13 mouse cellular contexts compared by ENCODE assay signal in genomic region chr6:72723731-72724385, GRCm38 (mm10).
DNase-seq lines count a peak whose midpoint lies in the region; ATAC-seq and TF ChIP-seq lines count a peak whose summit lies in the region.
"Had no signal": no experiment of that assay in that cellular context is flagged by ENCODE, and none has a peak within 500 bp of the region (broad histone marks: within the 10 kb centered on the region; RNA-seq: fewer than 3 reads in every experiment).

No protein-coding gene starts in this region.

- H3K27me3 ChIP-seq in kidney, adult 2 months (replicated peaks; ENCODE audit: control insufficient read depth, insufficient read depth, low read length), result no peaks in the 10 kb centered on the region
- H3K27me3 ChIP-seq in embryonic facial prominence, embryonic 14.5 days (replicated peaks; ENCODE audit: control insufficient read depth, insufficient read depth, low read length), result no peaks in the 10 kb centered on the region
- H3K27me3 ChIP-seq in limb, embryonic 11.5 days (ENCODE audit: control insufficient read depth, insufficient read depth, low read length), result no peaks in the 10 kb centered on the region

- TF ChIP-seq POLR2A in kidney, adult 2 months (IDR thresholded peaks at IDR 0.05; ENCODE audit: low read depth, low read length), result no peak

- ATAC-seq in embryonic facial prominence, embryonic 14.5 days (ENCODE audit: low read depth), result peak; percentile 51
- no peak for ATAC-seq in limb, embryonic 11.5 days (ENCODE audit: insufficient number of reproducible peaks, low FRiP score, low TSS enrichment, low read depth)
- ATAC-seq: CD4-positive, CD25-positive, alpha-beta regulatory T cell, adult 4 months had no signal

- H3K4me2 ChIP-seq in embryonic facial prominence, embryonic 14.5 days (ENCODE audit: low read depth, low read length), result 0 out of 2 replicates have a peak overlapping the region, but pooled peaks have one; percentile 10
- H3K4me2 ChIP-seq in limb, embryonic 11.5 days (ENCODE audit: low read depth, severe bottlenecking), result no peak overlapping the region

- H3K27ac ChIP-seq in kidney, adult 2 months (ENCODE audit: insufficient read depth, low read depth, low read length), result no peak overlapping the region
- H3K27ac ChIP-seq in embryonic facial prominence, embryonic 14.5 days (replicated peaks; ENCODE audit: low read depth, low read length), result peak overlapping the region; percentile 79
- peak overlapping the region; percentile 38 for H3K27ac ChIP-seq in limb, embryonic 11.5 days (replicated peaks; ENCODE audit: low read depth, low read length)
- H3K27ac ChIP-seq: macrophage had no signal

- no peaks in the 10 kb centered on the region for H3K4me1 ChIP-seq in kidney, adult 2 months (ENCODE audit: control insufficient read depth, insufficient read depth, low read length)
- H3K4me1 ChIP-seq in embryonic facial prominence, embryonic 14.5 days (ENCODE audit: control insufficient read depth, insufficient read depth, low read length), result peaks cover 50% of the 10 kb centered on the region
- H3K4me1 ChIP-seq in limb, embryonic 11.5 days (ENCODE audit: control insufficient read depth, insufficient read depth, low read length), result peaks cover 38% of the 10 kb centered on the region

- peak; percentile 43 for DNase-seq in kidney, postnatal 10 days
- DNase-seq in kidney, adult 2 months, result no peak
- DNase-seq in Muller cell, postnatal 12 days (ENCODE audit: inconsistent ontology term), result peak; percentile 43
- peak; percentile 66 for DNase-seq in embryonic facial prominence, embryonic 14.5 days (ENCODE audit: low spot score)
- no peak for DNase-seq in limb, embryonic 11.5 days (ENCODE audit: low spot score)
- no peak for DNase-seq in layer of hippocampus, adult 9-11 months
- DNase-seq in neural tube, embryonic 10.5 days (ENCODE audit: extremely low spot score, low spot score), result no peak
- DNase-seq: cerebellum, adult 11-12 months; embryo, embryonic 11 days; right cerebral cortex, postnatal 25 days; thymus, postnatal 4 days had no signal

- H3K36me3 ChIP-seq in kidney, adult 2 months (ENCODE audit: control insufficient read depth, insufficient read depth, low read length), result no peaks in the 10 kb centered on the region
- H3K36me3 ChIP-seq in embryonic facial prominence, embryonic 14.5 days (ENCODE audit: control insufficient read depth, insufficient read depth, low read length), result no peaks in the 10 kb centered on the region
- no peaks in the 10 kb centered on the region for H3K36me3 ChIP-seq in limb, embryonic 11.5 days (ENCODE audit: control insufficient read depth, insufficient read depth, low read length)

- WGBS in kidney, adult 2 months, result 66% methylated on average over 15 of the region's 15 CpGs
- 34% methylated on average over 15 of the region's 15 CpGs for WGBS in embryonic facial prominence, embryonic 14.5 days
- WGBS in limb, embryonic 11.5 days, result 81% methylated on average over 15 of the region's 15 CpGs

- no peak for TF ChIP-seq CTCF in kidney, adult 2 months (conservative IDR thresholded peaks at IDR 0.05; ENCODE audit: insufficient read depth, insufficient read length, low read depth, low read length)

- peak overlapping the region; percentile 1; the same call in 1 of the 2 replicates for H3K9ac ChIP-seq in embryonic facial prominence, embryonic 14.5 days (ENCODE audit: low read depth, low read length)
- H3K9ac ChIP-seq in limb, embryonic 11.5 days (ENCODE audit: low read length), result no peak overlapping the region

- H3K4me3 ChIP-seq in kidney, adult 2 months (ENCODE audit: insufficient read depth, low read depth, low read length), result no peak overlapping the region
- H3K4me3 ChIP-seq in embryonic facial prominence, embryonic 14.5 days (ENCODE audit: low read depth, low read length), result no peak overlapping the region
- H3K4me3 ChIP-seq in limb, embryonic 11.5 days (ENCODE audit: low read depth, low read length), result no peak overlapping the region

- no peaks in the 10 kb centered on the region for H3K9me3 ChIP-seq in embryonic facial prominence, embryonic 14.5 days (ENCODE audit: control insufficient read depth, low read length)
- H3K9me3 ChIP-seq in limb, embryonic 11.5 days (ENCODE audit: control insufficient read depth, low read length), result no peaks in the 10 kb centered on the region

Comparison
In these comparisons a context has a peak if more than half of its experiments do, and no peak if none do; other contexts are left out.
1. DNase-seq: peak in kidney, postnatal 10 days (single experiment), Muller cell, postnatal 12 days (single experiment) and embryonic facial prominence, embryonic 14.5 days (single experiment); none in kidney, adult 2 months (single experiment), limb, embryonic 11.5 days (single experiment), layer of hippocampus, adult 9-11 months (single experiment) and neural tube, embryonic 10.5 days (single experiment).